Mouse (Mus musculus): ENCODE measurements around the gene Olfr560. TPM values are rescaled to one million over a fixed set of nuclear protein-coding genes. Genes with fewer than 3 reads are reported as not detected.

The Olfr560 gene
- 0.30 TPM for polyA plus RNA-seq (2014; fragmentation: Illumina TruSeq; extraction: RNeasy Lipid Tissue Mini Kit (QIAGEN cat#74804); ENCODE audit: low replicate concordance)

DNA sequence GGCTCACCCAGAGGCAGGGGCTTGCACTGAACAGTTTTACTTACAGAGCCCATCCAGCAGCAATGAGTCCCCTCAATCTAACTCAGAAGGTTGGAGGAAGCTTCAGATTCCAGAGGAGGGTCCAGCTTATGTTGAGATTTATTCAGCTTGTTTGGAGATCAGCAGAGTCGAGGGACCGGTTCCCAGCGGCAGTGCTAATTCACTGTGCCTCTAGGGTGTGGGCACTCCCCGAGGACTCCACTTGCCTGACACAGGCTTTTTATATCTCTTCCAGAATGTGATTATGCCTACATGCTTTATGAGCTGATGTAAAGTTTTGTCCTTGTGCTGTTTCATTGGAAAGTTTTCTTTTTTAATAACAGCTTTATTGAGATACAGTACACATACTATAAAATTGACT, at the start of gene Olfr560, which contains the start of gene Olfr78:
Gene Olfr560, minus strand, starts transcription at position 101 of the 400 bp plus-strand sequence.
Gene Olfr78, minus strand, starts transcription at position 206 of the 400 bp plus-strand sequence.

DNA sequence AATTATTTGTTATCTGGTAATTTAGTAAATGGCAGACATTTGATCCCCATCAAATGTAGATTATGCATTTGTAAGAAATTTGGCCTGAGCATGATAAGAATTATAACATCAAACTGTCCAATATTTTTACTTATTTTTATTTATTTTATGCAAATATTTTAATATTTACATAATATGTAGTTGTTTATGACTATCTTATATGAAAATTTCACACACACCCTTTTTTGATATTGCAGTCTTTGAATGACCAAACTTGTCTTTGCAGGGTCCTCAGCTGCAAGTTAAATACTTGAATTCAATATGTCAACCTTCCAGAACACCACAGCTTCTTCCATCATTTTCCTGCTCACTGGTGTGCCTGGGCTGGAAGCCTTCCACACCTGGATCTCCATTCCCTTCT, 44.0 kb upstream of the Olfr560 start, which contains the start of gene Olfr564:
Gene Olfr564, plus strand, starts transcription at position 301 of the 400 bp plus-strand sequence.

DNA sequence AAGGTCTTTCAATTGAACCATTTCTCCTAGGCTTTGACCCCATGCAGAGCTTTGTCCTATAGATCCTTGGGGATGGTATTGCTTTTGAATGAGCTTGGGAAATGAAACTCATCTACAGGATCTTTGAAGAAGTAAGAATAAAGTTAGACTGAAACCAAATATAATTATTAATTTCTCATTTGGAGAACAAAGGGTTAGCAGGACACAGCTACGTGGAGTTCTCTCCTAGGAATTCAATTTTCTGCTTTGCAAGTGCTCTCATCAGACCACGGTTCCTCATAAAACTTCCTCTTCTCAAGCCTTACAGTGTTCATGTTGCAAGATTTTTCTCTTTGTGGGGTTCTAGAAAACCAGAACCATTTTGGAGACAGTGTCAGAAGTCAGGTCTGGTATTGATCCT, 11.8 kb upstream of the Olfr560 start, which contains the start of gene Olfr561:
Gene Olfr561, plus strand, starts transcription at position 301 of the 400 bp plus-strand sequence.

DNA sequence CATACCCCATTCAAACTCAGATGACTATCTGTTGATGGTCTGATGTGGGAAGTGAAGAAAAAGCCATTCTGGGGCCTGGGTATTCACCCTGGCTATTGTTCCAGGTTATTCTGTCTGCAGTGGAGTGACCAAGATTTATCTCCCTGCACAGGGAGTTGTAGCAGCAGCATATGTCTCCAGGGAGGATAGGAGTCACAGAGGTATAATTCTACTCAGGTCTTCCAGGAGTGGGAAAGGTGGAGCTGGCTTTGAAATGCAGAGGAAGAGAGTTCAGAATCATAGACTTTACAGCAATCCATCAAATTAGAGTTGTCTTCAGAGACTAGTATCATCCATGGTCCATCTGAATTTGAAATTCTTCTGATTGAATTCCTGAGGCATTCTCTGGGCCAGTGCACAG, 31.8 kb downstream of the Olfr560 start, which contains the start of gene Olfr559:
Gene Olfr559, minus strand, starts transcription at position 101 of the 400 bp plus-strand sequence.

DNA sequence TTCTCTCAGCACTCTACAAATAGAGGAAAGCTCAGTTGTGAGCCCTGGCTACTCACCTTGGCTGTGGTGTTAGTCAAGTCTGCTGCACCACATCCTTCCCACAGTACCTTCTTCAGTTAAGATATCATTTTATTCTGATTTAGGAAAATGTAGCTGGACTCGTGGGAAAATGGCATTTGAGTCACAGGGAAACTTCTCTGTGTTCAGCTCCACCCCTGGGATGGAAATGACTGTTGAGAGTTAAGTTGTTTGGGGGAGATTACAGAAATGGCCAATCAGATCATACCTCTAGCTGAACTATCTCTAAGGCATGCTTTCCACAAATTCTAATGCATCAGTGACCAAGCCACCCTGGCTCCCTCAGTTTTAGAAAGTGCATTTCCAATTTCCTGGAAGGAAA, 40.2 kb downstream of the Olfr560 start, which contains the start of gene Olfr33:
Gene Olfr33, minus strand, starts transcription at position 101 of the 400 bp plus-strand sequence.

DNA sequence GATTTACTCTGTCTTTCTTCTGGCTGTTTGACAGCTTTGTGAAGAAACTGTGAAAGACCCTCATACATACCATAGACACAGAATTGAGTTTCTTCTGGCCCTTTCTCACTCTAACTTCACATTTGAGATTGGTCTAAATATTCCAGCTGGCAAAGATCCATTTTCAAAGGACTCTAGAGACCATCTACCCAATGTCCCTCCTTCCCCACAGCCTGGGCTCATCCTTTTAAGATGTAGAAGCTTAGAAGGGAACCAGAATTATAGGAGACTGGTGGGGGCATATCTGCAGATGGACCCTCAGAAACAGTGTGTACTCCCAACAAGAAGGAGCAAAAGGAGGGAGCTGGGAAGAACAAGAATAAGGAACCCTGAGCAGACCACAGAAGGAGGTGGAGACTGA, 57.3 kb downstream of the Olfr560 start, which contains the start of gene Olfr558:
Gene Olfr558, plus strand, starts transcription at position 301 of the 400 bp plus-strand sequence.

Other genes starting within 250 kb of the Olfr560 start
- not detected for gene Olfr547, start 224.6 kb downstream of the Olfr560 start, polyA plus RNA-seq (2014; fragmentation: Illumina TruSeq; extraction: RNeasy Lipid Tissue Mini Kit (QIAGEN cat#74804); ENCODE audit: low replicate concordance)
- not detected for gene Olfr548-ps1, start 218.5 kb downstream of the Olfr560 start, polyA plus RNA-seq (2014; fragmentation: Illumina TruSeq; extraction: RNeasy Lipid Tissue Mini Kit (QIAGEN cat#74804); ENCODE audit: low replicate concordance)
- gene Olfr549, start 209.5 kb downstream of the Olfr560 start, polyA plus RNA-seq (2014; fragmentation: Illumina TruSeq; extraction: RNeasy Lipid Tissue Mini Kit (QIAGEN cat#74804); ENCODE audit: low replicate concordance): not detected
- gene Trim21, start 193.9 kb downstream of the Olfr560 start, polyA plus RNA-seq (2014; fragmentation: Illumina TruSeq; extraction: RNeasy Lipid Tissue Mini Kit (QIAGEN cat#74804); ENCODE audit: low replicate concordance): 15.3 TPM
- not detected for gene Olfr550, start 187.9 kb downstream of the Olfr560 start, polyA plus RNA-seq (2014; fragmentation: Illumina TruSeq; extraction: RNeasy Lipid Tissue Mini Kit (QIAGEN cat#74804); ENCODE audit: low replicate concordance)
- gene Olfr551, start 167.5 kb downstream of the Olfr560 start, polyA plus RNA-seq (2014; fragmentation: Illumina TruSeq; extraction: RNeasy Lipid Tissue Mini Kit (QIAGEN cat#74804); ENCODE audit: low replicate concordance): not detected
- gene Olfr552, start 161.6 kb downstream of the Olfr560 start, polyA plus RNA-seq (2014; fragmentation: Illumina TruSeq; extraction: RNeasy Lipid Tissue Mini Kit (QIAGEN cat#74804); ENCODE audit: low replicate concordance): not detected
- gene Olfr553, start 141.1 kb downstream of the Olfr560 start, polyA plus RNA-seq (2014; fragmentation: Illumina TruSeq; extraction: RNeasy Lipid Tissue Mini Kit (QIAGEN cat#74804); ENCODE audit: low replicate concordance): not detected
- gene Olfr554, start 120.9 kb downstream of the Olfr560 start, polyA plus RNA-seq (2014; fragmentation: Illumina TruSeq; extraction: RNeasy Lipid Tissue Mini Kit (QIAGEN cat#74804); ENCODE audit: low replicate concordance): not detected
- gene Olfr555, start 100.5 kb downstream of the Olfr560 start, polyA plus RNA-seq (2014; fragmentation: Illumina TruSeq; extraction: RNeasy Lipid Tissue Mini Kit (QIAGEN cat#74804); ENCODE audit: low replicate concordance): not detected
- gene Olfr556, start 94.5 kb downstream of the Olfr560 start, polyA plus RNA-seq (2014; fragmentation: Illumina TruSeq; extraction: RNeasy Lipid Tissue Mini Kit (QIAGEN cat#74804); ENCODE audit: low replicate concordance): not detected
- gene Trim68, start 72.0 kb downstream of the Olfr560 start, polyA plus RNA-seq (2014; fragmentation: Illumina TruSeq; extraction: RNeasy Lipid Tissue Mini Kit (QIAGEN cat#74804); ENCODE audit: low replicate concordance): 3.0 TPM
- gene Olfr557, start 63.5 kb downstream of the Olfr560 start, polyA plus RNA-seq (2014; fragmentation: Illumina TruSeq; extraction: RNeasy Lipid Tissue Mini Kit (QIAGEN cat#74804); ENCODE audit: low replicate concordance): not detected
- gene Olfr558, start 57.2 kb downstream of the Olfr560 start, polyA plus RNA-seq (2014; fragmentation: Illumina TruSeq; extraction: RNeasy Lipid Tissue Mini Kit (QIAGEN cat#74804); ENCODE audit: low replicate concordance): 2.3 TPM
- gene Olfr33, start 40.3 kb downstream of the Olfr560 start, polyA plus RNA-seq (2014; fragmentation: Illumina TruSeq; extraction: RNeasy Lipid Tissue Mini Kit (QIAGEN cat#74804); ENCODE audit: low replicate concordance): not detected
- not detected for gene Olfr559, start 31.9 kb downstream of the Olfr560 start, polyA plus RNA-seq (2014; fragmentation: Illumina TruSeq; extraction: RNeasy Lipid Tissue Mini Kit (QIAGEN cat#74804); ENCODE audit: low replicate concordance)
- gene Olfr78, start 105 bp upstream of the Olfr560 start, polyA plus RNA-seq (2014; fragmentation: Illumina TruSeq; extraction: RNeasy Lipid Tissue Mini Kit (QIAGEN cat#74804); ENCODE audit: low replicate concordance): 1.3 TPM
- 0.26 TPM for gene Olfr561, start 11.9 kb upstream of the Olfr560 start, polyA plus RNA-seq (2014; fragmentation: Illumina TruSeq; extraction: RNeasy Lipid Tissue Mini Kit (QIAGEN cat#74804); ENCODE audit: low replicate concordance)
- not detected for gene Olfr564, start 44.1 kb upstream of the Olfr560 start, polyA plus RNA-seq (2014; fragmentation: Illumina TruSeq; extraction: RNeasy Lipid Tissue Mini Kit (QIAGEN cat#74804); ENCODE audit: low replicate concordance)
- gene Olfr566, start 99.4 kb upstream of the Olfr560 start, polyA plus RNA-seq (2014; fragmentation: Illumina TruSeq; extraction: RNeasy Lipid Tissue Mini Kit (QIAGEN cat#74804); ENCODE audit: low replicate concordance): not detected
- gene Olfr568, start 117.8 kb upstream of the Olfr560 start, polyA plus RNA-seq (2014; fragmentation: Illumina TruSeq; extraction: RNeasy Lipid Tissue Mini Kit (QIAGEN cat#74804); ENCODE audit: low replicate concordance): not detected
- gene Olfr569, start 131.5 kb upstream of the Olfr560 start, polyA plus RNA-seq (2014; fragmentation: Illumina TruSeq; extraction: RNeasy Lipid Tissue Mini Kit (QIAGEN cat#74804); ENCODE audit: low replicate concordance): not detected
- gene Olfr570, start 135.2 kb upstream of the Olfr560 start, polyA plus RNA-seq (2014; fragmentation: Illumina TruSeq; extraction: RNeasy Lipid Tissue Mini Kit (QIAGEN cat#74804); ENCODE audit: low replicate concordance): not detected
- not detected for gene Olfr571, start 158.2 kb upstream of the Olfr560 start, polyA plus RNA-seq (2014; fragmentation: Illumina TruSeq; extraction: RNeasy Lipid Tissue Mini Kit (QIAGEN cat#74804); ENCODE audit: low replicate concordance)
- not detected for gene Olfr572, start 165.0 kb upstream of the Olfr560 start, polyA plus RNA-seq (2014; fragmentation: Illumina TruSeq; extraction: RNeasy Lipid Tissue Mini Kit (QIAGEN cat#74804); ENCODE audit: low replicate concordance)
- not detected for gene Olfr573-ps1, start 183.2 kb upstream of the Olfr560 start, polyA plus RNA-seq (2014; fragmentation: Illumina TruSeq; extraction: RNeasy Lipid Tissue Mini Kit (QIAGEN cat#74804); ENCODE audit: low replicate concordance)
- not detected for gene Olfr574, start 189.1 kb upstream of the Olfr560 start, polyA plus RNA-seq (2014; fragmentation: Illumina TruSeq; extraction: RNeasy Lipid Tissue Mini Kit (QIAGEN cat#74804); ENCODE audit: low replicate concordance)
- not detected for gene Olfr575, start 199.4 kb upstream of the Olfr560 start, polyA plus RNA-seq (2014; fragmentation: Illumina TruSeq; extraction: RNeasy Lipid Tissue Mini Kit (QIAGEN cat#74804); ENCODE audit: low replicate concordance)
- not detected for gene Olfr576, start 203.3 kb upstream of the Olfr560 start, polyA plus RNA-seq (2014; fragmentation: Illumina TruSeq; extraction: RNeasy Lipid Tissue Mini Kit (QIAGEN cat#74804); ENCODE audit: low replicate concordance)
- not detected for gene Olfr577, start 216.6 kb upstream of the Olfr560 start, polyA plus RNA-seq (2014; fragmentation: Illumina TruSeq; extraction: RNeasy Lipid Tissue Mini Kit (QIAGEN cat#74804); ENCODE audit: low replicate concordance)
- not detected for gene Olfr578, start 230.0 kb upstream of the Olfr560 start, polyA plus RNA-seq (2014; fragmentation: Illumina TruSeq; extraction: RNeasy Lipid Tissue Mini Kit (QIAGEN cat#74804); ENCODE audit: low replicate concordance)

All from small intestine, adult 10 weeks (tissue).